9 mouse cellular contexts compared by ENCODE assay signal in the genomic region with DNA sequence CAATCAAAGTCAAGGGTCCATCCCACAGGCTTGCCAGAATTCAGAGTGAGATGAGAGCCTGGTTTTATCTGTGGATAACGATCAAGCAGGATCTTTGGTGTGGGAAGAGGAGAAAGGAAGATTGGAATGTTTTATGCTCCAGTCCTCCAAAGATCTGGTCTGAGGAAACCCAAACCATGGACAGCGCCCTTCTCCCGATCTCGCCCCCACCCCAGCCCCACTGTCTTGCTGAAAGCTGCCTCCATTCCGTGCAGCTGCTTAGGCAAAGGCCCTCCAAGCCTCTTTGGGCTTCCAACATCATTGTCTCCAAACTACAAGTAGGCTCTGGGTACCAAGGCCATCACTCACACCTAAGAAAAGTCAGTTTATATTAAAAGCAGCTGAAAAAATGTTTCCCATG.
DNase-seq lines count a peak whose midpoint lies in the region.
"Had no signal": no experiment of that assay in that cellular context is flagged by ENCODE, and none has a peak within 500 bp of the region (broad histone marks: within the 10 kb centered on the region; RNA-seq: fewer than 3 reads in every experiment).

No protein-coding gene starts in this region.

- intact Hi-C loops in left cerebral cortex, postnatal 14 days (cut with DNase I): no loop called here

- DNase-seq in kidney, postnatal 10 days: peak; percentile 57
- DNase-seq in kidney, postnatal 36 days: no peak
- DNase-seq in ES-CJ7 (ENCODE audit: low read depth, low spot score): peak; percentile 5
- DNase-seq in ZHBTc4 (ENCODE audit: low read depth, low spot score): peak; percentile 1
- DNase-seq in forelimb bud, embryonic 11.5 days (ENCODE audit: low read depth, low spot score): peak; percentile 23
- no peak for DNase-seq in retina, postnatal 1 day
- no peak for DNase-seq in left cerebral cortex, postnatal 14 days (ENCODE audit: low spot score in 2 of 2)
- DNase-seq: adrenal gland, postnatal 14 days; cerebellum, adult 9-11 months had no signal

Comparison
In these comparisons a context has a peak if more than half of its experiments do, and no peak if none do; other contexts are left out.
1. DNase-seq: peak in kidney, postnatal 10 days (single experiment), ES-CJ7 (single experiment), ZHBTc4 (single experiment) and forelimb bud, embryonic 11.5 days (single experiment); none in kidney, postnatal 36 days (0 of 2), retina, postnatal 1 day (single experiment) and left cerebral cortex, postnatal 14 days (0 of 2).